Mouse (Mus musculus): ENCODE results near the gene Avl9. TPM values are rescaled to one million over a fixed set of nuclear protein-coding genes. Genes with fewer than 3 reads are reported as not detected.

The Avl9 gene
- polyA plus RNA-seq, 1 experiment, result 3.6 TPM

GRCm38 (mm10) chr6:56797311-56798151 lies 82.8 kb downstream of the Avl9 start, which contains the start of gene Kbtbd2:
TSS of gene Kbtbd2 (minus strand) at chr6:56797813.
- Histone ChIP-seq H3K4me3 (replicated peaks; ENCODE audit: control insufficient read depth, low read depth, low read length) (peak within 1 kb of the TSS; percentile 94), H3K27ac (ENCODE audit: control insufficient read depth, insufficient read depth, low read depth, low read length, poor library complexity) (peak within 1 kb of the TSS; percentile 100), H3K4me1 (ENCODE audit: control insufficient read depth, insufficient read depth, low read length) (no peaks in the 10 kb centered on the region; the same call in 1 of the 2 replicates)
- WGBS, result 2% methylated on average over 98 of the region's 98 CpGs
- TF ChIP-seq CTCF (IDR thresholded peaks at IDR 0.05; ENCODE audit: control insufficient read depth, insufficient read depth, low read length) (no peak), POLR2A (IDR thresholded peaks at IDR 0.05; ENCODE audit: borderline replicate concordance, control insufficient read depth, low read depth, low read length) (peak; percentile 80; the same call in 1 of the 2 replicates)

- peak overlapping the region; percentile 100 for H3K27ac ChIP-seq (ENCODE audit: control insufficient read depth, insufficient read depth, low read depth, low read length, poor library complexity)
Measured at GRCm38 (mm10) chr6:56798152-56798465, 83.4 kb downstream of the Avl9 start.

GRCm38 (mm10) chr6:56805026-56805425 lies 90.3 kb downstream of the Avl9 start:
- H3K27ac ChIP-seq (ENCODE audit: control insufficient read depth, insufficient read depth, low read depth, low read length, poor library complexity), result no peak overlapping the region
- TF ChIP-seq POLR2A (IDR thresholded peaks at IDR 0.05; ENCODE audit: borderline replicate concordance, control insufficient read depth, low read depth, low read length) (no peak), CTCF (IDR thresholded peaks at IDR 0.05; ENCODE audit: control insufficient read depth, insufficient read depth, low read length) (no peak)
- no peaks in the 10 kb centered on the region for H3K4me1 ChIP-seq (ENCODE audit: control insufficient read depth, insufficient read depth, low read length)
- WGBS, result 94% methylated on average over 4 of the region's 4 CpGs
- no peak overlapping the region for H3K4me3 ChIP-seq (replicated peaks; ENCODE audit: control insufficient read depth, low read depth, low read length)

More at GRCm38 (mm10) chr6:56798152-56798465, 83.4 kb downstream of the Avl9 start:
- H3K4me1 ChIP-seq (ENCODE audit: control insufficient read depth, insufficient read depth, low read length), result no peaks in the 10 kb centered on the region; the same call in 1 of the 2 replicates
- H3K4me3 ChIP-seq (replicated peaks; ENCODE audit: control insufficient read depth, low read depth, low read length), result peak overlapping the region; percentile 94
- TF ChIP-seq POLR2A (IDR thresholded peaks at IDR 0.05; ENCODE audit: borderline replicate concordance, control insufficient read depth, low read depth, low read length) (no peak), CTCF (IDR thresholded peaks at IDR 0.05; ENCODE audit: control insufficient read depth, insufficient read depth, low read length) (no peak)
- WGBS, result under 1% methylated on average over 8 of the region's 8 CpGs

GRCm38 (mm10) chr6:56806195-56806594 lies 91.5 kb downstream of the Avl9 start:
- Histone ChIP-seq H3K27ac (ENCODE audit: control insufficient read depth, insufficient read depth, low read depth, low read length, poor library complexity) (no peak overlapping the region), H3K4me1 (ENCODE audit: control insufficient read depth, insufficient read depth, low read length) (no peaks in the 10 kb centered on the region), H3K4me3 (replicated peaks; ENCODE audit: control insufficient read depth, low read depth, low read length) (no peak overlapping the region)
- TF ChIP-seq CTCF (IDR thresholded peaks at IDR 0.05; ENCODE audit: control insufficient read depth, insufficient read depth, low read length), result no peak
- no peak for TF ChIP-seq POLR2A (IDR thresholded peaks at IDR 0.05; ENCODE audit: borderline replicate concordance, control insufficient read depth, low read depth, low read length)
- WGBS, result 64% methylated on average over 2 of the region's 2 CpGs

GRCm38 (mm10) chr6:56808656-56809055 lies 94.0 kb downstream of the Avl9 start:
- Histone ChIP-seq H3K4me1 (ENCODE audit: control insufficient read depth, insufficient read depth, low read length) (no peaks in the 10 kb centered on the region), H3K27ac (ENCODE audit: control insufficient read depth, insufficient read depth, low read depth, low read length, poor library complexity) (no peak overlapping the region), H3K4me3 (replicated peaks; ENCODE audit: control insufficient read depth, low read depth, low read length) (no peak overlapping the region)
- TF ChIP-seq POLR2A (IDR thresholded peaks at IDR 0.05; ENCODE audit: borderline replicate concordance, control insufficient read depth, low read depth, low read length) (no peak), CTCF (IDR thresholded peaks at IDR 0.05; ENCODE audit: control insufficient read depth, insufficient read depth, low read length) (peak; percentile 36; the same call in 1 of the 2 replicates)
- WGBS, result 6% methylated on average over 3 of the region's 3 CpGs

Other genes starting within 250 kb of the Avl9 start
- 0.25 and 1.5 TPM in 2 replicates for gene Pde1c, start 145.8 kb upstream of the Avl9 start, polyA plus RNA-seq (2011; ENCODE audit: insufficient read depth, insufficient read length, low replicate concordance, missing spikeins)
- 63.2 and 133 TPM in 2 replicates for gene Lsm5, start 10.2 kb upstream of the Avl9 start, polyA plus RNA-seq (2011; ENCODE audit: insufficient read depth, insufficient read length, low replicate concordance, missing spikeins)
- gene Kbtbd2, start 82.9 kb downstream of the Avl9 start, polyA plus RNA-seq (2011; ENCODE audit: insufficient read depth, insufficient read length, low replicate concordance, missing spikeins), result 12.8 and 15.3 TPM in 2 replicates
- gene Fkbp9, start 117.2 kb downstream of the Avl9 start, polyA plus RNA-seq (2011; ENCODE audit: insufficient read depth, insufficient read length, low replicate concordance, missing spikeins), result 5.5 and 15.3 TPM in 2 replicates
- gene Nt5c3, start 209.0 kb downstream of the Avl9 start, polyA plus RNA-seq (2011; ENCODE audit: insufficient read depth, insufficient read length, low replicate concordance, missing spikeins), result 188 and 205 TPM in 2 replicates
- gene Vmn1r4, start 209.1 kb downstream of the Avl9 start, polyA plus RNA-seq (2011; ENCODE audit: insufficient read depth, insufficient read length, low replicate concordance, missing spikeins), result 0.63 TPM in 1 of 2 replicates, not detected in the other